Mouse (Mus musculus) thymus, postnatal 10 days (tissue): ENCODE data around the gene Fam155a.
"Not testable (repeated sequence)": the region's sequence is repeated elsewhere in the genome, so short reads cannot be mapped to it uniquely, and the experiment has no call there.

ENCODE experiments used
- DNase-seq, 2 experiments: peaks; one replicate each; pipeline ENCODE4 v3.0.0; 2021; ENCODE audit warnings: low spot score in 2 of 2

Gene Fam155a

GRCm38 (mm10) chr8:9402393-9402792, 368.6 kb downstream of the Fam155a start:
- DNase-seq = no peak

- no peak for DNase-seq
Observed at GRCm38 (mm10) chr8:9398606-9399263, 372.2 kb downstream of the Fam155a start.

- no peak for DNase-seq
Observed at GRCm38 (mm10) chr8:9398040-9398439, 372.9 kb downstream of the Fam155a start.

GRCm38 (mm10) chr8:9394670-9395069, 376.3 kb downstream of the Fam155a start:
- no peak for DNase-seq

DNA sequence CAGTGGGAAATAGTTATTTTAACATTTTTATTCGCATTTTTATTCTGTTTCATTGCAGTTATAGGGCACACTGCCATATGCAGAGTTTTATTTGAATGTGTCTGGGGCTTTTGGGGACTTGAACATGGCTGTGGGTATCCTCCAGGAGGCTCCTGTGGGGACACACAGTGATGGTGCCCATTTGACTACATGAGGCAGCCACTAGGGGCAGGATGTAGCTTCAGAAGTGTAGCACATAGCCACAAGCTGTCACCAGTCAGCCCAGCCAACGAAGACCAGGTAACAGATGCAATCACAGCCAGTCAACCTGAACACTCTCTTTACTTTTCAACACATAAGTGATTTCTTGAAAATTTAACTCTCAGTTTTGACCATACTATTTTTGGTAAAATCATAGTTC, 377.7 kb downstream of the Fam155a start:
- no peak for DNase-seq

GRCm38 (mm10) chr8:9390229-9390628, 380.7 kb downstream of the Fam155a start:
- not testable (repeated sequence) for DNase-seq

- no peak for DNase-seq
Observed at GRCm38 (mm10) chr8:9369201-9369600, 401.8 kb downstream of the Fam155a start.

DNA sequence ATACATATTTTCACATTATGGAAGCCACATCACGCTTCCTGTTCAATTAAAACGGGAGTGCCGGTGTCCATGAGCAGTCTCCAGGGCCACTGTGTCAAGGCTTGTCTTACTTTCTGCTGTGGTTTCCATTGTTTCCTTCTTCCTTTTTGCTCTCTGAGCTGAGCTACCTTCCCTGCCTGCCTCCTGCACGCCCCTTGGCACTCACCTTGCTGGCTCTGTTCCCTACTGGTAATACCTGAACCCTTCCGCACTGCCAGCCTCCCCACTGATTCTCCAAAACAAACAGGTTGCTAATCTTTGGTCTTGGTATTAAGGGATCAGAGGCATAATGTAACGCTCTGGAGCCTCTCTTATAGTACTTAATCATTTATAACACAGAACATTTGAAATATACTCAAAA, 403.2 kb downstream of the Fam155a start:
- DNase-seq = no peak

- DNase-seq = no peak
Observed at GRCm38 (mm10) chr8:9365381-9365780, 405.6 kb downstream of the Fam155a start.

- DNase-seq = peak in 1 of 2 experiments; percentile 22
Observed at GRCm38 (mm10) chr8:9348523-9349135, 422.3 kb downstream of the Fam155a start.

GRCm38 (mm10) chr8:9347163-9347562, 423.8 kb downstream of the Fam155a start:
- no peak for DNase-seq

- no peak for DNase-seq
Observed at GRCm38 (mm10) chr8:9344136-9344535, 426.8 kb downstream of the Fam155a start.

- DNase-seq = no peak
Observed at GRCm38 (mm10) chr8:9342998-9343397, 428.0 kb downstream of the Fam155a start.

DNA sequence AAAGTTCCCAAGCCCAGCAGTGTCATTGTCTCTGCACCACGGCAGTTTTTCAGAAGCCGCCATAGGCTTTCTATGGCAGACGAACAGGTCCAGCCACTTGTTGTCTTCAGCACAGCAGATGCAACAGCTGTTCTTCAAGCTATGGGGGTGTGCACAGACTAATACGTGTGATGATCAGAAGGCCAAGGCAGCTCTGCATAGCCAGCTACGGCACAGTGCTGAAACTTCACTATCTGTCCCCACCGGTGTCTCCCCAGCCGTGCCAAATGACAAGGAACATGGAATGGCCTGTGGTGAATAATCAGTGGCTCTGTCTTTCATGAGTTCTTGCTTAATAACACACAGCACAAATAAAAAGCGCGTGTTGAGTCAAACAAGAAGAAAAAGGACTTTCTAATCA, 428.4 kb downstream of the Fam155a start:
- DNase-seq = no peak

DNA sequence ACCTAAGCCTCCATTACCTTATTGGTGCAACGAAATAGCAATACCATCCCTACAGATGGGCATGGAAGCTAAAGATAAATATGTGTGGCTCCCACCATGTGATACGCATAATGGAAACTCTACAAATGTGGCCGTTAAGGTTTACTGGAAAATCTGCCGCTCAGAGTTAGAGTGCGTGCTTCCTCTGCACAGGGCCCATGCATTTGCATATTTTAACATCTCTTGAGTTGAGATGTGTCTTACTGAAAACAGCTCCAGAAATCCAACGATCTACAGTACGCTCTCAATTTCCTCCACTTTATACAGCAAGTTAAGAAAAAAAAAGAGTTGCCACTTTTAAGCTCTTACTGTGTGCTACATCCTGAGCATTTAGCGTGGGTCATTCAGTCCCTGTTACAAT, 433.1 kb downstream of the Fam155a start:
- no peak for DNase-seq

DNA sequence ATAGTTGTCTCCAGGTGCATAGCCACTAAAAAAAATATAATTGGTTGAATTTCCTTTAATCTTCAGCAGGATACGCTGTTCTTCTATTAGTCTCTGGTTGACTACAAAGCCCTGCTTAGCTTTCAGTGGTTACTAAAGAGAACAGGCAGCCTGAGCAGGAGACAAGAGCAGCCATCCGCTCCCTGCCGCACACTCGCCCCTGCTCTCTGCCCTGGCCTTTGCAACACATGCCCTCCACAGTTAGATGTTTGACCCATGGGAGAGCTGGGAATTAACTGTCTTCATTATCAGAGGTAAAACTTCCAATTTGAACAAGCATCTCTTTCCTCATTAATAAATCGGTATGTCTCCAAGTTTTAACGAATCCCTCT, 435.0 kb downstream of the Fam155a start:
- DNase-seq = no peak

GRCm38 (mm10) chr8:9335285-9335932, 435.6 kb downstream of the Fam155a start:
- no peak for DNase-seq

GRCm38 (mm10) chr8:9332766-9333165, 438.2 kb downstream of the Fam155a start:
- DNase-seq = no peak

- no peak for DNase-seq
Observed at GRCm38 (mm10) chr8:9309456-9309855, 461.5 kb downstream of the Fam155a start.

GRCm38 (mm10) chr8:9303526-9304135, 467.3 kb downstream of the Fam155a start:
- no peak for DNase-seq

GRCm38 (mm10) chr8:9295046-9295445, 475.9 kb downstream of the Fam155a start:
- DNase-seq = no peak

DNA sequence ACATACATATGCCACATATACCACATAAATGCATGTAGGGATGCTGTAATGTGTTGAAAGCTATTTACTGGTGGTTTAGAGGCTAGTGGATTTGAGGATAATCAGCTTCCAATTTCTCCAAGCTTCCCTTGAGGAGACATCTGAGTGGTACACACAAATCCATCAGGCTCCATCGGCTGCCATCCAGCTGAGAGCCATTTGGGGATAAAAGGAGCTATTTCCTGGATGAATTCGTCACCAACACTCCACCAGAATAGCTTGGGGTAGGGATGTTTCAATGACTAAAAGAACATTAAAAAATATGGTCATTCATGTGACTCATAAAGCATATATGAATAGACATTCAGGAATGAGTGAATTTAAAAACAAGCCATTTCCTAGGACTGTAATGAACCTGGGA, 478.4 kb downstream of the Fam155a start:
- no peak for DNase-seq
